Mouse (Mus musculus) C2C12 (cell line): ENCODE data around the gene Gm10188. TPM values are rescaled to one million over a fixed set of nuclear protein-coding genes. Genes with fewer than 3 reads are reported as not detected.

Experiments
- H3K27me3 ChIP-seq: one replicate; pipeline ENCODE4 v1.6.1; 2011; ENCODE audit not compliant: control insufficient read depth, insufficient read depth, insufficient read length
- H3K36me3 ChIP-seq: one replicate; pipeline ENCODE4 v1.6.1; 2011; ENCODE audit not compliant: control insufficient read depth, insufficient read depth
- H3K4me3 ChIP-seq: one replicate; pipeline ENCODE4 v1.5.1; 2011; ENCODE audit warnings: mild to moderate bottlenecking, control low read depth; ENCODE audit not compliant: poor library complexity, insufficient read depth, severe bottlenecking
- H3K79me2 ChIP-seq: one replicate; pipeline ENCODE4 v1.6.1; 2011; ENCODE audit not compliant: control insufficient read depth, insufficient read depth
- H3K79me3 ChIP-seq: one replicate; pipeline ENCODE4 v1.6.1; 2011; ENCODE audit warnings: low read depth, control low read depth
- H3ac ChIP-seq: one replicate; pipeline ENCODE3; 2011; ENCODE audit warnings: low read depth; ENCODE audit not compliant: control insufficient read depth, insufficient read length
- CEBPB ChIP-seq: IDR thresholded peaks from one replicate; pipeline ENCODE4 v1.6.1; 2011; ENCODE audit warnings: low read depth, mild to moderate bottlenecking, control low read depth, moderate library complexity
- CTCF ChIP-seq: IDR thresholded peaks from one replicate; pipeline ENCODE4 v1.5.1; 2011; ENCODE audit not compliant: control insufficient read depth, insufficient read depth, insufficient read length
- FOSL1 ChIP-seq: IDR thresholded peaks from one replicate; pipeline ENCODE4 v1.8.0; 2011; ENCODE audit warnings: mild to moderate bottlenecking, low read length; ENCODE audit not compliant: poor library complexity, insufficient read depth, severe bottlenecking
- MAX ChIP-seq: IDR thresholded peaks from one replicate; pipeline ENCODE4 v1.6.1; 2011; ENCODE audit warnings: mild to moderate bottlenecking, control low read depth
- MYOD1 ChIP-seq: IDR thresholded peaks from one replicate; pipeline ENCODE4 v1.6.1; 2011; ENCODE audit warnings: low read depth; ENCODE audit not compliant: control insufficient read depth, insufficient read length
- MYOG ChIP-seq: IDR thresholded peaks from one replicate; pipeline ENCODE4 v1.6.1; 2011; ENCODE audit not compliant: control insufficient read depth, insufficient read length; ENCODE audit errors: extremely low read depth
- USF1 ChIP-seq: IDR thresholded peaks from one replicate; pipeline ENCODE4 v1.6.1; 2011; ENCODE audit warnings: low read depth, mild to moderate bottlenecking, control low read depth, moderate library complexity
- polyA plus RNA-seq: library from polyadenylated mRNA; unstranded; fragments of >200 nt; fragmentation: generic; extraction: Trizol; gene quantifications from one replicate; pipeline ENCODE4 v1.2.1, GENCODE M21; 2012; ENCODE audit warnings: missing spikeins

Gene Gm10188
- polyA plus RNA-seq, 1 experiment: not detected

GRCm38 (mm10) chr1:132266791-132267557, 37.4 kb upstream of the Gm10188 start:
- H3K79me3 ChIP-seq: no peaks in the 10 kb centered on the region
- no peak overlapping the region for H3K4me3 ChIP-seq
- TF ChIP-seq USF1 (no peak), CTCF (no peak), MAX (no peak), CEBPB (peak; percentile 75), MYOG (no peak), MYOD1 (no peak)
- H3K79me2 ChIP-seq: no peaks in the 10 kb centered on the region
- H3K36me3 ChIP-seq: no peaks in the 10 kb centered on the region
- H3K27me3 ChIP-seq: no peaks in the 10 kb centered on the region
- no peak overlapping the region for H3ac ChIP-seq

GRCm38 (mm10) chr1:132265936-132266335, 36.4 kb upstream of the Gm10188 start:
- H3K79me3 ChIP-seq: no peaks in the 10 kb centered on the region
- H3K27me3 ChIP-seq: no peaks in the 10 kb centered on the region
- no peak overlapping the region for H3ac ChIP-seq
- no peak overlapping the region for H3K4me3 ChIP-seq
- TF ChIP-seq USF1 (no peak), MAX (no peak), MYOG (no peak), FOSL1 (no peak)
- H3K36me3 ChIP-seq: no peaks in the 10 kb centered on the region
- no peaks in the 10 kb centered on the region for H3K79me2 ChIP-seq

GRCm38 (mm10) chr1:132265211-132265859, 35.8 kb upstream of the Gm10188 start:
- Histone ChIP-seq H3K4me3 (no peak overlapping the region), H3K36me3 (no peaks in the 10 kb centered on the region), H3K27me3 (no peaks in the 10 kb centered on the region), H3ac (no peak overlapping the region), H3K79me2 (no peaks in the 10 kb centered on the region), H3K79me3 (no peaks in the 10 kb centered on the region)
- no peak for TF ChIP-seq MAX
- no peak for TF ChIP-seq CEBPB
- TF ChIP-seq MYOD1: no peak
- TF ChIP-seq CTCF: no peak
- no peak for TF ChIP-seq FOSL1
- TF ChIP-seq MYOG: no peak
- TF ChIP-seq USF1: no peak

GRCm38 (mm10) chr1:132264577-132264976, 35.0 kb upstream of the Gm10188 start:
- Histone ChIP-seq H3K79me2 (no peaks in the 10 kb centered on the region), H3K36me3 (no peaks in the 10 kb centered on the region), H3K79me3 (no peaks in the 10 kb centered on the region), H3K27me3 (no peaks in the 10 kb centered on the region), H3K4me3 (no peak overlapping the region), H3ac (no peak overlapping the region)
- TF ChIP-seq CEBPB (peak; percentile 20), USF1 (no peak)

GRCm38 (mm10) chr1:132263618-132264017, 34.1 kb upstream of the Gm10188 start:
- Histone ChIP-seq H3ac (no peak overlapping the region), H3K4me3 (no peak overlapping the region), H3K79me3 (no peaks in the 10 kb centered on the region), H3K27me3 (no peaks in the 10 kb centered on the region), H3K36me3 (no peaks in the 10 kb centered on the region), H3K79me2 (no peaks in the 10 kb centered on the region)
- no peak for TF ChIP-seq CEBPB
- no peak for TF ChIP-seq CTCF
- TF ChIP-seq MYOD1: no peak
- no peak for TF ChIP-seq FOSL1

- Histone ChIP-seq H3K79me2 (no peaks in the 10 kb centered on the region), H3K4me3 (no peak overlapping the region), H3K27me3 (no peaks in the 10 kb centered on the region), H3K36me3 (no peaks in the 10 kb centered on the region), H3K79me3 (no peaks in the 10 kb centered on the region), H3ac (no peak overlapping the region)
- TF ChIP-seq MYOG: no peak
- TF ChIP-seq CEBPB: no peak
- TF ChIP-seq MAX: no peak
- TF ChIP-seq CTCF: no peak
- TF ChIP-seq MYOD1: no peak
- TF ChIP-seq FOSL1: no peak
- TF ChIP-seq USF1: no peak
Measured at GRCm38 (mm10) chr1:132261058-132261457, 31.5 kb upstream of the Gm10188 start.
